Mouse (Mus musculus) left cerebral cortex, adult 11 months (tissue): Measurements from ENCODE around the gene Epsti1.
"Not testable (repeated sequence)": the region's sequence is repeated elsewhere in the genome, so short reads cannot be mapped to it uniquely, and the experiment has no call there.

ENCODE experiments used
- DNase-seq: peaks from one replicate; pipeline ENCODE4 v3.0.0; 2022; ENCODE audit warnings: low spot score

Epsti1 gene

GRCm38 (mm10) chr14:77904171-77904762 lies at the start of gene Epsti1:
Epsti1 (plus strand) TSS chr14:77904239.
- no peak for DNase-seq

GRCm38 (mm10) chr14:77859894-77860293 lies 44.1 kb upstream of the Epsti1 start:
- DNase-seq = no peak

GRCm38 (mm10) chr14:77860841-77861560 lies 43.0 kb upstream of the Epsti1 start:
- DNase-seq = no peak

GRCm38 (mm10) chr14:77864051-77864450 lies 40.0 kb upstream of the Epsti1 start:
- no peak for DNase-seq

- DNase-seq = no peak
Observed at GRCm38 (mm10) chr14:77864510-77864909, 39.5 kb upstream of the Epsti1 start.

- no peak for DNase-seq
Observed at GRCm38 (mm10) chr14:77867601-77868000, 36.4 kb upstream of the Epsti1 start.

- DNase-seq = no peak
Observed at GRCm38 (mm10) chr14:77870926-77871325, 33.1 kb upstream of the Epsti1 start.

GRCm38 (mm10) chr14:77871380-77871975 lies 32.6 kb upstream of the Epsti1 start:
- no peak for DNase-seq

- peak; percentile 78 for DNase-seq
Observed at GRCm38 (mm10) chr14:77874304-77875241, 29.5 kb upstream of the Epsti1 start, which contains the start of gene Dnajc15. Dnajc15 (minus strand) TSS chr14:77875125.

GRCm38 (mm10) chr14:77876199-77876598 lies 27.8 kb upstream of the Epsti1 start:
- no peak for DNase-seq

GRCm38 (mm10) chr14:77877876-77878275 lies 26.2 kb upstream of the Epsti1 start:
- DNase-seq = not testable (repeated sequence)

- DNase-seq = no peak
Observed at GRCm38 (mm10) chr14:77881998-77882397, 22.0 kb upstream of the Epsti1 start.

- no peak for DNase-seq
Observed at GRCm38 (mm10) chr14:77882669-77883068, 21.4 kb upstream of the Epsti1 start.

GRCm38 (mm10) chr14:77886376-77886775 lies 17.7 kb upstream of the Epsti1 start:
- DNase-seq = no peak

GRCm38 (mm10) chr14:77886941-77887340 lies 17.1 kb upstream of the Epsti1 start:
- no peak for DNase-seq

- DNase-seq = no peak
Observed at GRCm38 (mm10) chr14:77889911-77890310, 14.1 kb upstream of the Epsti1 start.

GRCm38 (mm10) chr14:77895951-77896350 lies 8.1 kb upstream of the Epsti1 start:
- no peak for DNase-seq

GRCm38 (mm10) chr14:77902541-77902940 lies 1.5 kb upstream of the Epsti1 start:
- no peak for DNase-seq

GRCm38 (mm10) chr14:77905466-77905865 lies 1.4 kb downstream of the Epsti1 start:
- no peak for DNase-seq

- DNase-seq = no peak
Observed at GRCm38 (mm10) chr14:77906586-77906985, 2.5 kb downstream of the Epsti1 start.

GRCm38 (mm10) chr14:77915776-77916175 lies 11.7 kb downstream of the Epsti1 start:
- DNase-seq = no peak

- no peak for DNase-seq
Observed at GRCm38 (mm10) chr14:77921641-77922040, 17.6 kb downstream of the Epsti1 start.
